Mouse (Mus musculus) layer of hippocampus, adult 18-20 months (tissue): ENCODE measurements around the gene Ntrk2. TPM values are rescaled to one million over a fixed set of nuclear protein-coding genes. Genes with fewer than 3 reads are reported as not detected.

ENCODE experiments used
- DNase-seq, 2 experiments: peaks; one replicate each; pipeline ENCODE4 v3.0.0; 2022; ENCODE audit warnings: low spot score in 2 of 2
- total RNA-seq, 2 experiments: library from RNA; stranded (reverse); gene quantifications; 2 replicates each; pipeline ENCODE4 v1.2.3; 2021

The Ntrk2 gene
- total RNA-seq, 2 experiments from 2014 or later: 333 to 338 TPM

GRCm38 (mm10) chr13:58922174-58922573, 115.8 kb downstream of the Ntrk2 start:
- peak in 1 of 2 experiments; percentile 27 for DNase-seq

- no peak for DNase-seq
Measured at GRCm38 (mm10) chr13:58923496-58923895, 117.1 kb downstream of the Ntrk2 start.

- no peak for DNase-seq
Measured at GRCm38 (mm10) chr13:58924486-58924885, 118.1 kb downstream of the Ntrk2 start.

- DNase-seq: no peak
Measured at GRCm38 (mm10) chr13:58927186-58927585, 120.8 kb downstream of the Ntrk2 start.

GRCm38 (mm10) chr13:58927656-58928226, 121.4 kb downstream of the Ntrk2 start:
- no peak for DNase-seq

GRCm38 (mm10) chr13:58928668-58929436, 122.5 kb downstream of the Ntrk2 start:
- peak in 1 of 2 experiments; percentile 24 for DNase-seq

- no peak for DNase-seq
Measured at GRCm38 (mm10) chr13:58930161-58930560, 123.8 kb downstream of the Ntrk2 start.

- no peak for DNase-seq
Measured at GRCm38 (mm10) chr13:58933126-58933525, 126.8 kb downstream of the Ntrk2 start.

- no peak for DNase-seq
Measured at GRCm38 (mm10) chr13:58934576-58935110, 128.3 kb downstream of the Ntrk2 start.

GRCm38 (mm10) chr13:58935956-58936495, 129.7 kb downstream of the Ntrk2 start:
- DNase-seq: no peak

GRCm38 (mm10) chr13:58937884-58938283, 131.5 kb downstream of the Ntrk2 start:
- DNase-seq: no peak

GRCm38 (mm10) chr13:58938464-58938863, 132.1 kb downstream of the Ntrk2 start:
- DNase-seq: no peak

- DNase-seq: no peak
Measured at GRCm38 (mm10) chr13:58940208-58940607, 133.8 kb downstream of the Ntrk2 start.

GRCm38 (mm10) chr13:58940798-58941197, 134.4 kb downstream of the Ntrk2 start:
- no peak for DNase-seq

GRCm38 (mm10) chr13:58945781-58946180, 139.4 kb downstream of the Ntrk2 start:
- no peak for DNase-seq

GRCm38 (mm10) chr13:58946589-58946988, 140.2 kb downstream of the Ntrk2 start:
- DNase-seq: no peak

- no peak for DNase-seq
Measured at GRCm38 (mm10) chr13:58947056-58947455, 140.7 kb downstream of the Ntrk2 start.

GRCm38 (mm10) chr13:58954331-58954730, 148.0 kb downstream of the Ntrk2 start:
- DNase-seq: no peak

GRCm38 (mm10) chr13:58954764-58955163, 148.4 kb downstream of the Ntrk2 start:
- no peak for DNase-seq

- peak in 1 of 2 experiments; percentile 40 for DNase-seq
Measured at GRCm38 (mm10) chr13:58955237-58955777, 148.9 kb downstream of the Ntrk2 start.

- no peak for DNase-seq
Measured at GRCm38 (mm10) chr13:58958171-58958904, 152.0 kb downstream of the Ntrk2 start.
